Mouse (Mus musculus) thymus, postnatal 36 days (tissue): Measurements from ENCODE around the gene Ppp1r15b.

Source experiments
- DNase-seq, 2 experiments: peaks; one replicate each; pipeline ENCODE4 v3.0.0; 2022; ENCODE audit warnings: mixed read lengths in 2 of 2

Ppp1r15b gene

DNA sequence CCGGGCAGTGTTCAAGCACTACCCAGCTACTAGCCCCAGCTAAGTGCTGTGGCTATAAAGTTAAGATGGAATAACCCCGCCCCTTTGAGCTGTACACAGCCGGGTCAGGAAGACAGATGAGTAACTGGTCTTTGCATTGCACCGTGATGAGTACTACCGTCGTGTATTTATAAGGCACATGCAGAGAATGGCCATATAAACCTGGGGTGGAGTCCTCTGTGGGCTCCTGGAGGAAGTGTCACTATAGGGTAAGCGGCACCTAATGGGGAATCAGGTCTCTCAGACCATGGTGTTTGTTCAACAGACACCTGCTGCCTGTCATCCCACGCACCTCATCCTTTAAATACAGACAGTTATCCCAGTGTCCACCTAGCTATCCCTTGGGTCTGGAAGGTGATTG is 32.0 kb downstream of the Ppp1r15b start:
- no peak for DNase-seq

DNA sequence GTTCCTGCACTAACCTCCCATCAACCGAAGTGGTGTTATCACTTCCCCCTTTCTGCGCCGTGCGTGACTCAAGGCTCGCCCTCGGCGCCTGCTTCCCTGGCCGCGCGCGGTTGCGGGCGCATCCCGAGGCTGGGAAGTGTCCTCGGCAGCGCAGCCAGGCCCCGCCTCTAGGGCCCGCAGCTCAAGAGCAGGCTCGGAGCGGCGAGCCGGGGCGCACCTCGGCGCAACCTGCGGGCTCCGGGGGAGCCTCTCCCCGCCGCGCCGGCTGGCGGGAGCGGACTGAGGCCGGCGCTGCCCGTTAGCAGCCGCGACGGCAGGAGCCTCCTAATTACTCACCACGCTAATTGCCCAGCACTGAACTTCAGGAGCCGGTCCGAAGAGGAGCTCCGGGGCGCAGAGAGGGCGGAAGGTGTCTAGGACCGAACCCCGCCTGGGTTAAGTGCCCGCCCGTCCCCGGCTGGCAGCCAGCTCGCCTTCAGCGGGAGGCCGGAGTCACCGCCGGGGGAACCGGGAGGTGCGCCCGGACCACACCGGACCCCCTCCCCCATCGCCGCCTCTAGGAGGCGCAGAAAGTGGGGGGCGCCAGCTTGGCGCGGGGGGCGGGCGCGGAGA is 33.0 kb downstream of the Ppp1r15b start, which contains the start of gene Plekha6:
TSS of gene Plekha6 (plus strand) at position 391 of the 612 bp plus-strand sequence.
- peak; percentile 34 to 50 for DNase-seq

DNA sequence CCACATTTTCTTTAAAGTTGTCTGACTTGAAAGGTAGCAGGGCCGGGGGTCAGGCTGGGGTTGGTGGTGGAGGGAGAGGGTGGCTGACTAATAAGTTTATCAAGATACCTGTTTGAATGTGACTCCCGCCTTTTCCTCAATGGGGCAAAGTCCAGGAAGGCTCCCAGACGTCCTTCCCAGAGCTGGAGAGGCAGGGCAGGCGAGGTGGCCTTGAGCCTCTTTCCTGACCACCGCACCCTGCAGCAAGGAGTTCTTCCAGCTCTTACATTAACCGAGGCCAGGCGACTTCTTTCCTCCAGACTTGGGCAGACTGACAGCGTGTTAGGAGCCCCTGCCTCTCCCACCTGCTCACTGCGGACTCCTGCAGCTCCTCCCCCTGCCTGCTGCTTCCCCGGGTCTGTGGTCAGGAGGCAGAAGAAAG is 33.7 kb downstream of the Ppp1r15b start:
- DNase-seq, result peak; percentile 46 to 63

DNA sequence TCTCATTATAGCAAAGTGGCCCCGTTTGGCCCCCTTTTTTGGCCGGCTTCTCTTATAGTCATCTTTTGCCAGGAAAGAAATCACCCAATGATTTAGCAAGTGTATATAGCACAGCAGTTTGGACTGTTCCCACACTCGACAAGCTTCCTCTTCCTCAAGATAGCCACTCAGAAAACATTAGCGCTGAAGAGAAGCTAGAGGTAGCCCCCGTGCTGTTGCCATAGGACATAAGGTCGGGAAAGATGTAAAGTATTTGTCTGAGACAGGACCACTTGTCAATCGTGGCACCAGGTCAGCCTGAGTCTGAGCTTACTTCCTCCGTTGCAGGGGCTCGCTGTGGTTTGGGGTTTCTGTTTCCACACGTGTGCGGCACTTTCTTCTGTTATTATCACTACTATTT is 34.2 kb downstream of the Ppp1r15b start:
- DNase-seq, result no peak

DNA sequence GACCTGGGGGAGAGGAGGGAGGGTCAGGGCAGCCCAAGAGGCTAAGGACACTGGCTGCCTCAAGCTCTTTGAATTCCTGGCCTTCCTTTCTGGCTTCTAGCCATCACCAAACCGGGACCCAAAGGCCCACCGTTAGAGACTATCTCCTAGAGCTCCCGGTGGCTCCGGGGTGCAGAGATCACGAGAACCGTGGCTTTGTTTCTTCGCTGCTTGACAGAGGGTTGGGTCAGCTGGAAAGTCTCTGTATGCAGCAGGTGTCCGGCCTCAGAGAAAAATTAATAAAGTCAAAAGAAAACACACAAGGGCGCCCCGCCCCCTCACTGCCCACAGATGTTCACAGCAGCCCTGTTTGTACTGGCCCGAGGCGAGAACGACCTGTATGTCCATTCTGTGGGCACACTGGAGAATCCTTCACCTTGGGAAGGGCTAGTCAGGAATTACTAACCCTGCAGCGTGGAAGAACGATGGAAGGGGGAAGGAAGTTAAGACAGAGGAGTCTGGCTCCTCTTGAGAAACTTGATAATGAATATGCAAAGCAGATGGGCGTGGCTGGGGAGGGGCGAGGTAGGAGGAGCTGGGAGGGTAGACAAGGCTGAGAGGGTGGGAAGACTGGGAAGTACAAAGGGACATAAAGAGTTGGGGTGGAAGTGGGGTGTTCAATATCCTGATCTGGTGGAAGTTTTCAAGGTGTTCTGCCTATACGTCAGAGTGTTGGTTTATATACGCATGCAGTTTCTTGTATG is 37.5 kb downstream of the Ppp1r15b start:
- no peak for DNase-seq

DNA sequence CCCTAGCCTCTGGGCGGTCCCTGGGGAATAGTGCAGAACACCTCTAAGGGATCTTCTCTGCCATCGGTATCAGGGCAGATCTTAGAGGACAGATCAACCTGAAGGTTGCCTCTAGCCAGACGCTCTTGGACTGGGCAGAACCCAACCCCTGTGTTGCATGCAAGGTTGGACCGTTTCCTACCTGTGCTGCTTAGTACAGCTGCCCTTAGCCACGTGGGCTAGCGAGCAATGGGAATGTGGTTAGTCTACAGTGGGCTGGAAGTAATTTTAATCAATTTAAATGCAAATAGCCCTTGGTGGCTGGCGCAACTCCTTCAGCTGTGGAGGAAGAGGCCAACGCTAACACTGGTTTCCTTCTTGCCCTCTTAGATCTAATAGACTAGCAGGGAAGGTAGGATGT is 39.3 kb downstream of the Ppp1r15b start:
- DNase-seq, result no peak

DNA sequence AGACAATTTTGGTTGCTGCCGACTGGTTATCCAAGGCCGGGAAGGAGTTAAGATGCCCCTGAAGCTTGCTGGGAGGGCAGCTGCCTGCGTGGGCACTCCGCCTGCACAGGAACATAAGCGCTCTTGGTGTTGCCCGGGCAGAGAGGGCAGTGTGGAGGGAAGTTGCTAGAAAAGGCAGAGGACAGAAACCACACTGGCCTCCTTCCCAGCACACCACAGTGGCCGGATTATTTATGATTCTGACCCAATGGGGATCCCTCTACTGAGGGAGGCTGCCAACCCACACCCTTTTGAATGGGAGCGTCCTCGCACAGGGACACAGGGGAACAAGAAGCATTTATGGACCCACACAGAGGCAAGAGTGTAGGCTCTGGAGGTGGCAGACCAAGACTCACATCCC is 40.4 kb downstream of the Ppp1r15b start:
- DNase-seq, result no peak

DNA sequence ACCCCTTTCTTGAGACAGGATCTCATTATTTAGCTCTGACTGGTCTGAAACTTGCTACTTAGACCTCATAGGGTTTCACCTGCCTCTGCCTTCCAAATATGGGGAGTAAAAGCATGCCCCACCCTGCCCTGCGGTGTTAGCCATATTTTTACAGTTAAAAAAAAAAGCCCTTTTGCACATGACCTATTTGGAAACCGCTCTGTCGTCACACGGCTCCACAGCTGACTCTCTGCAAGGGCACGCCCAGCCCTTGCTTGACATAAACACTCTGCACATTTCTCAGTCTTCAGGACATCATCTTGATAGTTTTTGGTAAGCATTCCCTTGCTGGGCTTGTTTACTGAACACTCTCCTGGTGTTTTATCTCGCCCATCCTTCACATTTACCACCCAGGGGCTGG is 44.2 kb downstream of the Ppp1r15b start:
- no peak for DNase-seq

DNA sequence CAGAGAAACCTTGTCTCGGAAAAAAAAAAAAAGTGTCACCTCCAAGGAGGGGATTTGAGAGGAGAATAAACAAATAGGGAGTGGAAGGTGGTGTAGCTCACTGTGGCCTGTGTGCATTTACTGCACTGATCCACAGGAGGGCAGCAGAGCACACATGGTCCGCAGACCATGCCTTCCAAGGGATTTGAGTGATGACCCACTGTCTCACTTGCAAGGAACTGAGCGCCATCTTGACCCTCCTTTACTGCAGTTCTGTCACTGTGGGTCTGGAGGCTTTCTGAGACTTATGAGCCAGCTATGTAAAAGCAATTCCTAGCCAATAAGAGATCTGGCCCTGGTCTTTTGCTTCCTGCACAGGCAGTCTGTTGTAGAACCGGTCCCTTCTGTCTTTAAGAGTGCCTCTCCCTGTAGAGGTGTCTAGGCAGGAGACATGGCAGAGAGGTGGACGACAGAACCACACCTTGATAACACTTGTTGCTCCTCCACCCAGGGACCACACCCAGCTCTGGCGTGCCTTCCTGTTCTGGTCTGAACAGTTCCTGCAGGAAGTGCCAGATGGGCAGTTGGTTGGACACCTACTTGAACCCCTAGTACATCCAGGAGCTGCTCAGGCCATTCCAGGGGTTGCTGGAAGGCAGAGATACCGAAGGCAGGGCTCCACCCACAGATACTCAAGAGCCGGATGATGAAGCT is 46.7 kb downstream of the Ppp1r15b start:
- DNase-seq, result peak; percentile 47 to 53

DNA sequence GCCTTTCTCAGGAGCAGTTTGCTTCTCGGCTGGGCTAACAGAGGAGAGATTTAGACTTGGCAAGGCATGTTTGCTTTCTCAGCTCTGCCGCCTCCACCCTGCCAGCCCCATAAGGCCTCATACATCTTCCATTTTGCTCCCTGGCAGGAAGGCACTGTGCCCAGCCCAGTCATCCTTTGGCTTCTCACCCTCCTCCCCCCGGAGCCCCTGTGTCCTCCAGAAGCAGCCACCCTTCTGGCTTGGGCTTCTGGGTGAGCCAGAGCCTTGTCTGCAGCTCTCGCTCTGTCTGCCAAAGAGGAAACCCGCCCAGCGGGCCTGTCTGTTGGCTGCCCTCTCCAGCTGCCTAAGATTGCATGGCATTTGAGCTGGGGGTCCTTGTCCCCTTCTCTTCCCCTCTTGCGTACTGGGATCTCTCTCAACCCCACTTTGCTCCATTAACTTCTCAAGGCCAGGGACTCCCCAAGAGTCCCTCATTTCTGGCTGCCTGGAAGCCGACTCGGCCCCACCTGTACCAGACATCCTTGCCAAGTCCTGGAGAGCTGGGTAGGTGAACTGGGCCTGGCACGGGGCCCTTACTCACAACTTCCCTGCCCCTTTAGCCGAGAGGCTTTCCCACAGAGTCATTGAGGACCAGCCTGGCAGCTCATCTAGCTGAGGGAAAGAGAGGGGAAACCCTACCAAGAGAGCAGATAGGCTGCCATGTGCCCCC is 47.9 kb downstream of the Ppp1r15b start:
- no peak for DNase-seq

DNA sequence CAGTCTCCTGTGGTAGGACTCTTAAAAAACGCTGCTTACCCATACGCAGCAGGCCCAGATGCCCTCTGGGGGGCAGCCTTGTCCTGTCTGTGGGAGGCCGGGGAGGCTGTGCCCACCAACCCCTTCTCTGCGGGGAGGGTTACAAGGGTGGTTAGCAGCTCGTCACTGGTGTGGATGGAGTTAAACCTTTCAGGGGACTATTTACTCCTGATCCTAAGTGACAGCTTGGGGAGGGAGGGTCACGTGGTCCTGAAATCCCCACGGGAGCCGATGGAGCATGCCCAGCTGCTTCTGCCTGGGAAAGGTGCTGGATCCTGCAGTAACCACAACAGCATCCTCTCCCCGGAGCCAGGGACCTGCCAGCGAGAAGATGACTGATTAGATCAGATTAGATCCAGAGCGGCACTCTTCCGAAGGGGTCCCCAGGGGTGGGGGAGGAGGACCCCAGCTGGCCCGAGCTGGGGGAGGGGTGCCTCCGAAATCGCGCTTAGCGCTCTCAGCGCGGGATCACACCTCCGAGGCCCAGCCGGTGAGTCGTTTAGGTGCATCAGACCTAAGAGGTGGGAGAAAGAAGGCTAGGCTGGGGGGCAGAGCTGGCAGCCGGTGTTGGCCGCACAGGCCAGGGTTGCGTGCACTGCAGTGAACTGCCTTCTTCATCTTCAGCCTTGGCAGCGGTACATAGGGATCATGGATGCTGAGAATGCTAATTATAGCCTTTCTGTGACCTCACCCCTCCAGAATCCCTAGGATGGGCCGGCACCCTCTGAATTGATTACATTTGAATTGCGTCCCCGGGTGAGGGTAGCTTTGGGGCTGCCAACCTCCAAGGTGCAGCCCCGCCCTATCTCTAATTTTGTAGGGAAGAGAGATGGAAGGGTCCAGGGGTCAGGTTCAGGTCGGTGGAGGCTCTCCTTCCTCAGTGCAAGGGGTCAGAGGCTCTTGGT is 50.4 kb downstream of the Ppp1r15b start:
- peak; percentile 80 to 81 for DNase-seq

DNA sequence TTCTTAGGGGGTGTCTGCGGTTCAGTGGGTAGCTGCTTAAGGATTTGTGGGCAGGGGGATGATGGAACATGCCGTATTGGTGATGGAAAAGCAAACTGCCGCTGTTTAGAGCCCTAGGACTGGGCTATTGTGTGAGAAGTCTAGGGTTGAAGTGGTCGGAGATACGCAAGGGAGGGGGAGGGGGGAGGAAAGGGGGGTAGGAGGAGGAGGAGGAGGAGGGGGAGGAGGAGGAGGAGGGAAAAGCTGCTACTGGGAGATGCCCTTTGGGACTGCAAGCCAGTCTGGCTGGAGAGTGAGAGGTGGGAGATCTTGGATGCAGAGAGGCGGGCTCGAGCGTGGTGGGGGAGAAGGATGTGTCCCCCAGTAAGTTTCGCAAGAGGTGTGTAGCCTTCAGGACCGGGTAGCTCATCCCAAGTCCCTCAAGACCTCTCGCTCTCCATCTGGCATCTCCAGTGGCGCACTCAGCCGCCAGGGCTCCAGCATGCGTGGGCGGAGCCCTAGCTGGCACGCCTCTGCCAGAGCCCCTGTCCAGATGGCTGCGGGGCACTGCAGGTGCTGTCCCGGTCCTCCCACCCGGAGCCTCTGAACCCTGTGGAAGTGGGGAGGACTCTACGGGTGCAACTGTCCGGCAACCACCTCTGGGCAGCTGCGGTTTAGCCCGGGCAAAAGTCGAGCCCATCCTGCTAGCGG is 51.2 kb downstream of the Ppp1r15b start:
- DNase-seq, result peak in 1 of 2 experiments; percentile 47

DNA sequence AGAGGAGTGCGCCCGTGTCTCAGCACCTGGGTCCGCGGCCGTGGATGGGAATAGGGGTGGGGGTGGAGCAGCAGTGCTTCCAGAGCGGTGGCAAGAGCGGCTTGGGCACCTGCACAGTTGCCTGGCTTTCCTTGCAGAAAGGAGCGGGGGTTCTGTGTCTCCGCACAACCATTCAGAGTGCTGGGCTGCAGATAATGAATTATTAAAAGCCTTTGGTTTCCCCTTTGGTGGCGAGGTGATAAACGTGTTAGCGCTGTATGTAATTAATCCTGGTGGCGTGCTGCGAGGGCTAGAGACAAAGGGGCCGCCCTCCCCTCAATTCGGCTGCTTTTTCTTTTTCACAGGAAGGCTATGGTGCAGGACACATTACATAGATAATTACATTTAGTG is 51.8 kb downstream of the Ppp1r15b start:
- no peak for DNase-seq

DNA sequence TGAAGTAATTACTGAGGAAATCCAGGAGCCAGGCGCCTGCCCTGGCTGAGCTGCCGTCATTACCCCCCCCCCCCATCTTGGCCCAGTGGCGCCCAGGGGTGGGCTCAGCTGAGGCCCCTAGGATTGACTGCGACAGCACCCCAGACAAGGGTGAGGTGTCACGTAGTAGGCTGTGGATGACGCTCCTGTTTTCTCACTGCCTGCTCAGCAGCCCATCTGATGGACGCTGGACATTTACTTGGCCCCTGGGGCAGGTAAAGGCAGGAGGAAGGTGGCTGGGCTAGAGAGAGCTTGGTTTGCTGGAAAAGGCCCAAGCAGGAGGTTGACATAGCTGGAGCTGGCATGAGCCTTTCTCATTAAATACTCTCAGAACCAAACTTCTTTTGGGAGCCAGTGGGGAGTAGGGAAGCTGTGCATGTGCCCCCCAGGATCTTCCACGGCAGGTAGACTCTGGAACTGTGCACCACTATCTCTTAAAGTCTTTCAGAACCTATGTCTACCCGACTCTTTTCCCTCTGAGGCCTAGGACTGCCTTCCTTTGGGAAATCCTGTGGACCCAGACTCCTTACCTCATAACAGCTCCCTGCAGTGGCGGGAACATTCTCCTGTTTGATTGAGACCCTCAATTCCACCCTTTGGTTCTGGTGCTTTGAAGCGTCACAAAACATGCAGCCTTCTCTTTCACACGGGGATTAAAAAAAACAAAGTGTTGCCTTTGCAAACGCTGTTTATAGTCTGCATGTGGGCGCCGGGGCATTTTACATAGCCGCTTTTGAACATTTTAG is 52.4 kb downstream of the Ppp1r15b start:
- DNase-seq, result no peak

DNA sequence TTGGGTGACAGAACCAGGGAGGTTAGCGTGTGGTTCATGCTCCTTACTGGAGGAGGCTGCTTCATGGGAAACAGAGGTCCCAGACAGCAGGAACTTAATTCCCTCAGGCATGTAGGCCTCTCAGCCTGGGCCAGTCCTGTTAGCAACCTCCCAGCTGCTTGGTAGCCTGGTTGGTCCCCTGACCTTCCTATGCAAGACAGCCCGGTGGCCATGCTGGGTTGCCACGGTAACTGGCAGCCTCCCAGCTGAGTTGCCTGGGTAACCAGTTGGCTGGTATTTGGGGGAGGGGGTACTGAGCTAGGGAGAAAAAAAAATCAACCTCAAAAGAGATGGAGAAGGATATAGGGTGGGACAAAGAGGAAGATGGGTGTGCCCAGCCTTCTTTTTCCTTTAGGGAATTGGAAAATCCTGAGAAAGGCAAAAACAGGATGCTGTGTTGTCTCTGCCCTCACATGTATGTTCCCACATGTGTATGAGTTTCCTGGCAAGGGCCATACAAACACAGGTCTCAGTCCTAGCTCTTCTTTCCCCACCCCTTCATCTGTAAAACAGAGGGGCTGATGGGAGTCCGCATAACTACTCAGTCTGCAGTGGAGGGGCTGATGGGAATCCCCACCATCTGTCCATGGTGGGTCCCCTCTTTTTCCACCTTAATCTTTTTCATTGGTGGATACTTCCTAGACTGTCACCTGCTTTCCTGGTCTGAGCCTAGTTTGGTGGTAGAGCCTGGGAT is 57.2 kb downstream of the Ppp1r15b start:
- no peak for DNase-seq

DNA sequence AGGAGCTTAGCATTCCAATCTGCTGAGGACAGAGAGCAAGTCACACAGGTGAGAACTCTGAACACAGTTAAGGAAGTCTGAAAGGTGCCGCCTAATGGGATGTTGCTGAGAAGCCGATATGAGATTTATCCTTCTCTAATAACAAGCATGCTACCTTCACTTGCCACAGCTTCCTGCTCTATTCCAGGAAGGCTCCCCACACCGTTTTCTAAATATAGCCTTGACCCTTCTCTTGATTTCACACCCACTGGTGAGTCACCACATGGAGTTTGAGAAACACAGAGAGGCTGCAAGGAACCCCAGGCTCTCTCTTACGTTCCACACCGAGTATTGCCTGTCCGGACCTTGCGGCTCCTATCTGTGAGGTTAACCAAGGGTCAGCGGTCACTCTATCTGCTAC is 57.8 kb downstream of the Ppp1r15b start:
- no peak for DNase-seq
